Mouse (Mus musculus) heart, embryonic 11.5 days (tissue): ENCODE results near the gene Upk3a. TPM values are rescaled to one million over a fixed set of nuclear protein-coding genes. Genes with fewer than 3 reads are reported as not detected.

Experiments used
- ATAC-seq: fragments of 200-750 bp; cut with Nextera tagmentation; replicated peaks from 2 replicates; pipeline ENCODE4 v1.8.0; 2017; ENCODE audit warnings: moderate library complexity; ENCODE audit not compliant: insufficient number of reproducible peaks, low FRiP score, low TSS enrichment
- H3K27ac ChIP-seq: fragments of 300-500 bp; sonication (generic); 2 replicates; pipeline ENCODE4 v1.5.1; 2014; ENCODE audit warnings: mild to moderate bottlenecking, low read depth, low read length
- H3K27me3 ChIP-seq: fragments of 300-500 bp; sonication (generic); 2 replicates; pipeline ENCODE4 v1.6.1; 2014; ENCODE audit warnings: mild to moderate bottlenecking, low read length, mixed read lengths; ENCODE audit not compliant: control insufficient read depth, insufficient read depth
- H3K36me3 ChIP-seq: fragments of 300-500 bp; sonication (generic); 2 replicates; pipeline ENCODE4 v1.6.1; 2014; ENCODE audit warnings: mild to moderate bottlenecking, low read length, moderate library complexity, mixed read lengths; ENCODE audit not compliant: control insufficient read depth, insufficient read depth
- H3K4me1 ChIP-seq: fragments of 300-500 bp; sonication (generic); 2 replicates; pipeline ENCODE4 v1.6.1; 2014; ENCODE audit warnings: low read length; ENCODE audit not compliant: control insufficient read depth, insufficient read depth
- H3K4me2 ChIP-seq: fragments of 300-500 bp; sonication (generic); 2 replicates; pipeline ENCODE4 v1.6.1; 2014; ENCODE audit warnings: mild to moderate bottlenecking, moderate library complexity
- H3K4me3 ChIP-seq: fragments of 300-500 bp; sonication (generic); 2 replicates; pipeline ENCODE4 v1.5.1; 2014; ENCODE audit warnings: low read depth, low read length
- H3K9ac ChIP-seq: fragments of 300-500 bp; sonication (generic); 2 replicates; pipeline ENCODE4 v1.6.1; 2014; ENCODE audit warnings: mild to moderate bottlenecking, low read depth, low read length, moderate library complexity
- H3K9me3 ChIP-seq: fragments of 300-500 bp; sonication (generic); replicated peaks from 2 replicates; pipeline ENCODE4 v1.6.1; 2016; ENCODE audit warnings: low read length; ENCODE audit not compliant: control insufficient read depth
- WGBS: fragments of 180-500 bp; shearing (Covaris S2); extraction: QIAGEN DNeasy Blood & Tissue Kit; methylation state at CpG from one replicate; pipeline ENCODE4 v1.1.7; 2014; ENCODE audit not compliant: insufficient replicate concordance; 5-methylcytosine and 5-hydroxymethylcytosine counted together
- polyA plus RNA-seq: library from polyadenylated mRNA; unstranded; fragments of >200 nt; fragmentation: Nextera tagmentation; extraction: Ambion mirVana; gene quantifications from 2 replicates; pipeline ENCODE4 v1.2.1, GENCODE M21; 2014

Gene Upk3a
- polyA plus RNA-seq, 1 experiment from 2014 or later = not detected

DNA sequence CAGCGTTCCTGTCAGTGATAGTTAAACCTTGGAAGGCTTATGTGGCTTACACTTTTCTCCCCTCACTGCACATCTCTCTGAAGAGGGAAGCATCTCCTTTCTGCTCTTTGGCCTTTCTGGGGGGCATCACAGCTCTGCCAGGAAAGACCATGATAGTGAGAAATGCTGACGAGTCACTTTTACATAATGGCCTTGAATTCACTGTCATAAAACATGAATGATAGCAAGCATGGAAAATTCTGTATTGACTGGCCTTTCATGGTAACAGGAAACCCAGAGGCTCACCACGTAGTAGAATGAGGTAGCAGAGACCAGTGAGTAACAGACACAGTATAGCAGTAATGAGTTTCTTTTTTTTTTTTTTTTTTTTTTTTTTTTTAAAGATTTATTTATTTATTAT, 37.2 kb downstream of the Upk3a start:
- Histone ChIP-seq H3K4me1 (no peaks in the 10 kb centered on the region), H3K36me3 (peaks cover 18% of the 10 kb centered on the region), H3K9ac (no peak overlapping the region), H3K4me2 (no peak overlapping the region), H3K9me3 (no peaks in the 10 kb centered on the region), H3K27me3 (no peaks in the 10 kb centered on the region), H3K27ac (no peak overlapping the region), H3K4me3 (no peak overlapping the region)
- ATAC-seq = no peak
- WGBS = 92% methylated on average over 3 of the region's 3 CpGs

DNA sequence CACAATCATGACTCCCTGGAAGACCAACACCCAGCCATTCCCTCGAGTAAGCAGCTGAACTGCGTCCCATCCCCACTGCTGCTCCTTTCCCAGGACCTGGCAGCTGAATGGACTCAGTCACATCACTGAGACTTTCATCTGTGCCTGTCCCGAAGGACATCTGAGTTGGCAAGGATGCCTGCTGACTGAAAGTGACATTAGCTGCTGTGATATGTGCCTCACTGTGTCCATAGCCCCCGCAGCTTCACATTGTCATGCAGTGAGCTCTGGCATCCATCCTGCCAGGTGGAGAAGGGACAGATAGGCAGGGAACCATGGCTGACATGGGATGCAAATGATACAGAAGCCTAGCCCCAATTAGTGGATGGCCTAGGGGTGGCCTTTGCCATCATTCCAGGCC, 38.2 kb downstream of the Upk3a start:
- no peaks in the 10 kb centered on the region for H3K27me3 ChIP-seq
- no peaks in the 10 kb centered on the region for H3K9me3 ChIP-seq
- H3K4me1 ChIP-seq = no peaks in the 10 kb centered on the region
- no peak overlapping the region for H3K4me2 ChIP-seq
- H3K36me3 ChIP-seq = peaks cover 13% of the 10 kb centered on the region
- H3K27ac ChIP-seq = no peak overlapping the region
- no peak for ATAC-seq
- H3K9ac ChIP-seq = no peak overlapping the region
- no peak overlapping the region for H3K4me3 ChIP-seq
- WGBS = 84% methylated on average over 4 of the region's 4 CpGs

DNA sequence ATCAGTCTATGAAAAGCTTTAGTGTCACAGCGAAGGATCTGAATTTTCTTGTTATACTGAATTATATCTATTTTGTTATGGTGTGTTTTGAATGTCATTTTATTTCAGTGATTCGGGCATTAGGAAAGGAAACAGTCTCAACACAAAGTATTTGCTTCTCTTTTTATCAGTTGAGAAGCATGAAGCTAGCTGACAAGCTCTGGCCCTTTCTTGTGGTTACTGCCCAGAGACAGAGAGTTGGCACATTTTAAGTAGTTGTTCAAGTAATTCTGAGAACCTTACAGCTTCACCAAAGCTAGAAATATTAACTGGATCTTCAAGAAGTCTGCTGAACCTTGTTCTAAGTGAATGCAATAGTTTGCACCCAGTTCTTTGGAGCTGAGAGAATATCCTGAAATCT, 46.5 kb downstream of the Upk3a start:
- Histone ChIP-seq H3K36me3 (no peaks in the 10 kb centered on the region), H3K27ac (no peak overlapping the region), H3K9ac (no peak overlapping the region), H3K27me3 (no peaks in the 10 kb centered on the region), H3K4me2 (no peak overlapping the region), H3K4me1 (no peaks in the 10 kb centered on the region), H3K9me3 (no peaks in the 10 kb centered on the region), H3K4me3 (no peak overlapping the region)
- 82% methylated on average over 2 of the region's 2 CpGs for WGBS
- no peak for ATAC-seq

DNA sequence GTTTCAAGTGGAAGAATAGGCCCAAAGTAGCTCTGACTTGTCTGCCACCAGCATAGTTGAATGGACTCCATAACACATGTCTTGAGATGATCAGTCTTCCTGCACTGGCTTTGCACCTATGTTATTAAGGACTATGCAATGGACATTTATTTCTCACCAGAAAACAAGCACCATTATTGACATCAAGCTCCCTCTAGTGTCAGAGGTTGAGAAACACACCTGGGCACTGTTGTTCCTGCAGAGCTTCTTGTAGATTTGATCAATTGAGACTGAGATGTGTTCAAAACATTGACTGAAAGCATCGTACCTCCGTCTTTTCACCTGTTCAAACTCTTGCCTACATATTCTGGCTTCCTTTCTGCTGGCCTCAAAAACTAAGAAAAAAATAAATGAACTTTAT, 53.6 kb downstream of the Upk3a start:
- no peaks in the 10 kb centered on the region for H3K4me1 ChIP-seq
- H3K9ac ChIP-seq = no peak overlapping the region
- H3K36me3 ChIP-seq = no peaks in the 10 kb centered on the region
- no peaks in the 10 kb centered on the region for H3K27me3 ChIP-seq
- H3K9me3 ChIP-seq = no peaks in the 10 kb centered on the region
- no peak overlapping the region for H3K4me3 ChIP-seq
- WGBS = 28% methylated on average over 2 of the region's 2 CpGs
- no peak for ATAC-seq
- H3K4me2 ChIP-seq = no peak overlapping the region
- no peak overlapping the region for H3K27ac ChIP-seq

Other genes starting within 250 kb of the Upk3a start
- gene Phf21b, start 161.1 kb upstream of the Upk3a start, polyA plus RNA-seq = 0.39 and 0.56 TPM in 2 replicates
- gene Gm29666, start 97.1 kb upstream of the Upk3a start, polyA plus RNA-seq = 0.27 and 0.52 TPM in 2 replicates
- 28.5 and 33.1 TPM in 2 replicates for gene Nup50, start 93.7 kb upstream of the Upk3a start, polyA plus RNA-seq
- 4.6 and 8.1 TPM in 2 replicates for gene 5031439G07Rik, start 28.6 kb upstream of the Upk3a start, polyA plus RNA-seq
- 16.2 and 20.1 TPM in 2 replicates for gene Fam118a, start 11.8 kb downstream of the Upk3a start, polyA plus RNA-seq
- gene Smc1b, start 114.8 kb downstream of the Upk3a start, polyA plus RNA-seq = 0.11 TPM in 2 replicates
- 0.14 and 0.21 TPM in 2 replicates for gene Ribc2, start 114.9 kb downstream of the Upk3a start, polyA plus RNA-seq
- gene Fbln1, start 188.8 kb downstream of the Upk3a start, polyA plus RNA-seq = 145 and 163 TPM in 2 replicates